Mouse (Mus musculus) heart, postnatal 25 days (tissue): ENCODE data around the gene Bicc1. TPM values are rescaled to one million over a fixed set of nuclear protein-coding genes. Genes with fewer than 3 reads are reported as not detected.

ENCODE experiments used
- DNase-seq: peaks from one replicate; pipeline ENCODE4 v3.0.0; 2022; ENCODE audit warnings: low spot score
- intact Hi-C: fragments of 180-260 bp; cut with DNase I; formaldehyde crosslinking; loops from one replicate; pipeline ENCODE4 v1.15.1; 2025
- total RNA-seq, 2 experiments: library from RNA; stranded (reverse); gene quantifications; 2 replicates each; pipeline ENCODE4 v1.2.3; 2021

The Bicc1 gene
- total RNA-seq, 2 experiments from 2014 or later: 16.6 to 19.4 TPM

DNA sequence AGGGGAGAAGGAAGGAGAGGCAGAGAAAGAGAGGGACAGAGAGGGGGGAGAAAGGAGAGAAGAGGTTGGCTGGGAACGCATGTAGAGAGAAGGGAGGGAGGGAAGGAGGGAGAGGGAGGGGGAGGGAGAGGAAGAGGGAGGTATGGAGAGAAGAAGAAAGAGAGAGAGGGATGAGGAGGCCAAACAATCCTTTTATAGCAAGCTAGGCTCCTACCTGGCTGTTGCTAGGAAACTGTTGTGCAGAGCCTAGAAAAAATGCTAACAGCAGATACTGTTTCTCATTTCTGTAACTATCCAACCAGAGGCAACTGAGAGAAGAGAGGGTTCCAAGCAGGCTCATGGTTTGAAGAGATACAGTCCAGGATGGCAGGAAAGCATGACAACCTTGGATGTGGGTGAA lies 239.6 kb downstream of the Bicc1 start:
- no peak for DNase-seq
- intact Hi-C loops: no loop called here

DNA sequence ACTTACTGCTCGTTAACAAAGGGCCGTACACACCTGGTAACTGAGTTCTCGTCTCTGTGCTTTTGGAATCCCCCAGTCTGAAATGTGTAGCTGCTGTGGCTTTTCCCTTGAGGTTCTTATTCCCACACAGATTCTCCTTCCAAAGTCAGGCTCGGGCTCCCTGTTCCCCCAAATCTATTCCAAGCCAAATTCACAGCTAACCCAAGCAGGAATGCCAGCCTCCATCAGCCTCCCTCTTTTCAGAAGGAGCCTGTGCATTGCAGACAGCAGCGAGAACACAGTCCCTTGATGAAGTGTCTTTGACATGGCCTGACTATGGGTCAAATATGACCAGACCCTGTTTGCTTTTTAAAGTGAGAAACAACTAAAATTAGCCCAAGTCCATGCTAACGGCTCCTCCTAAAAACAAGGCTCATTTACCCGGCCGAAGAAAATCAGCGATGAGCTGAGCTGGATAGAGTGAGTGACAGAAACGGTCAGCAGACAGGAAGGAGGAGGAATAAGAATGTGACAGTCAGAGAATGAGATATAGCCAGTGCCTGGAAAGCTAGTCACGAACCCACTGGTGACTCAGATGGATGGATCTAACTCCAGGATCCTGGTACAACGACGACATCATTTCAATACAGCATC lies 240.4 kb downstream of the Bicc1 start:
- no peak for DNase-seq
- intact Hi-C loops: no loop called here

GRCm38 (mm10) chr10:70916697-70917096 lies 242.8 kb downstream of the Bicc1 start:
- intact Hi-C loops: no loop called here
- DNase-seq: no peak

DNA sequence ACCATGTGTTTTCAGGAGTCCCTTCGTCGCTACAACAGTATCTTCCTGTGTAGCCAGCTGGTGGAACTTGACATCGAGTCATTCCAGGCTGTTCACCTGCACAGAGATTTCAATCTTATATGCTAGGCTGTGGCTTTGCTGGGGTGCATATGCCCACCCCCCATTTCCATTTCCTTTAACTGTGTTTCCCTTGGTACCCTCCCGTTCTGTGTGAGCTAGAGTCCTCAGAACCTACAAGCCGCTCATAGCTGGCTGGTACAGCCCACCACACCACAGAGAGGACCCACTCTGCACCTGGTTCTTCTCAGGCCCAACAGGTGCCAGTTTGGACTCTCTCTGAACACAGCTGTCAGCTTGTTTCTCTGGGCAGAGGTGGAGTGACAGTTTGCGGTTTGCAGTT lies 244.4 kb downstream of the Bicc1 start:
- intact Hi-C loops: no loop called here
- no peak for DNase-seq

DNA sequence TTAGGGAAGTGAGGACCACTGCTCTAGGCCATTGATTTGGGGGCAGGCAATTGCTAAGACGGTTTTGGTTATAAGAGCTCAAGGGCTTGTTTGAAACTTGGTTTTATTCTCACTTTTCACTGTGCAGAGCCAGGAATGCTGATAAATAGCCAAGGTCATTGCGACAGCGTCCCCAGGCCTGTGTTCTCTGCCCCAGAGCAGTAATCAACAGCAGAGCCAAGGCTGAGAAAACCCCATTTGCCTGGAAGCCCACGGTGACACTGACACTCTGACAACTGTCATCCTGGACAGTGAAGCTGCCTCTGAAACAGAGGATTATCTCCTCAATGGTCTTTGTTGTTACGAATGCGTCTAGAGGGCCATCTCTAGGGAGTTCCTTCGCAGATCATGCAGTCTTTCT lies 255.6 kb downstream of the Bicc1 start:
- intact Hi-C loops: no loop called here

GRCm38 (mm10) chr10:70902751-70903485 lies 256.6 kb downstream of the Bicc1 start:
- no peak for DNase-seq
- intact Hi-C loops: no loop called here

More for the DNA sequence above, 255.6 kb downstream of the Bicc1 start:
- DNase-seq: no peak

DNA sequence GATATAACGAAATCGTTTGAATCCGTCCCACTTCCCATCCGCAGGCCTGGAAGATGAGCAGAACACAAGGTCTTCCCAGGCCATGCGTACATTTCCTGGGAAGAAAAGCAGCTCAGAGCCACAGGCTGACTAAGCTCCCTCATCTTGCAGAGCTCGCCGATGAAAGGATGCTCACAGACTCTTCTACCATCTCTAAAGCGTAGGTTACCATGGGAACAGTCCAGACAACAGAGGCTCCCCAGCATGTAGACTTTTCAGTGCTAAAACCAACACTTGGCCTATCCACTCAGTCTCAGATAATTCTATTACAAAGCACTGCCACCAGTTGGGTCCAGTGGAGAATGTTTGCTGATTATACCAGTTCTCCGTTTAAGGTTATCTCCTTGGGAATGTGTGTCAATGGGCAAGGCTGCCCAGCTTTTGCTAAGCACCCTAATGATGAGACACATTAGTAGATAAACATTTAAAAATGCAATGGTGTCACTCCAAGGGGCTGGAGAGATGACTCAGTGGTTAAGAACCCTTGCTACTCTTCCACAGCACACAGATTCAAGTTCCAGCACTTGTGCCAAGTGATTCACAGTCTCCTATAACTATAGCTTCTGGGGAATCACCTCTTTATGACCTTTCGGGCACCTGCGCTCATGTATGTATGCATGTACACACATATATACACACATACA lies 258.2 kb downstream of the Bicc1 start:
- DNase-seq: no peak
- intact Hi-C loops: no loop called here

- no peak for DNase-seq
- intact Hi-C loops: no loop called here
Measured at GRCm38 (mm10) chr10:70895891-70896290, 263.6 kb downstream of the Bicc1 start.

DNA sequence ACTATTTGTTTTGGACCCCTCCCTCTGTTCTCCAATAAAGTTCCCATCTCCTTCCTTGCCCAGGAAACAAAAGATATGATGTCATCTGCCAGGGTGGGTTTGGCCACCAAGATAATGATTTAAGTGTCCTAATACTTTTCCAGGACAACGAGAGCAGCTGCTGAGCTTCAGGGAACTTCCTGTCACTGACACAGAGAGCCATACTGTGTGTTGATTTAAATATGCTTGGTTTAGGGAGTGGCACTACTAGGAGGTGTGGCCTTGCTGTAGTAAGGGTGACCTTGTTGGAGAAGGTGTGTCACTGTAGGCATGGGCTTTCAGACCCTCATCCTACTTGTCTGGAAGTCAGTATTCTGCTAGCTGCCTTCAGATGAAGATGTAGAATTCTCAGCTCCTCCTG lies 281.5 kb downstream of the Bicc1 start:
- no peak for DNase-seq
- intact Hi-C loops: no loop called here

DNA sequence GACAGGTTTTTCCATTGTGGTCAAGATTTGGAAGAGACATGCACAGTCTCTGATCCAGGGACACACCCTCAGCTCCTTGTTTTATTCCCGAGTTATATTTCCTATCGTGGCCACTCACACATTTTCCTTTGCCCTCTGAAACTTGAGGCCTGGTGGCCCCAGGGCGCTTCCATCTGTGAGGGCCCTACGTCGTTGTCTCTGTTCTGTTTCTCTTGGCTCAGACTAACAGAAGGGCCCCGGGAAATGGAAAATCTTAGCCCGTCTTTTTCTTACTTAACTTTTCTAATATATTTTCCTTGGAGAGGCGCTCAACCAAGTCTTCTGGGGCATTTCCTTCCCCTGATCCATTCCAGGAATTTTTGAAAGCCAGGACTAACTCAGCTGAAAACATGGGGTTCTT lies 281.9 kb downstream of the Bicc1 start:
- DNase-seq: no peak
- intact Hi-C loops: no loop called here

DNA sequence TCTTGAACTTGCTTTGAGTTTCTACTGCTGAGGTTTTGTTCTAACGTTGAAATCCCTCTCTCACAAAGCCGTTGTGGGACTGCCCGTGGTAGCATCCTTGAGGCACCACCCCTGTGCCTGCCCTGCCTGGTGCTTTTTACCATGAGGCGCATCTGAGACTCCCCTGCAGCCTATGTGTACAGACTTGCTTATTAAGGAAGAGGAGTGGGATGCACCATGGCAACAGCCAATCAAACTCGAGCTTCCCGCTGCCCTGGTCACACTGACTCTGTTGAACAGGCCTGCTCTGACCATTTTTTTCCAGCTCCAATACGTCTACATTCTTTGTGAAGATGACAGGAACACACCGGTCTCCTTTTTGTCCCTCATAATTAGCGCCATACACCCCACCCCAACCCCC lies 283.0 kb downstream of the Bicc1 start:
- intact Hi-C loops: no loop called here
- no peak for DNase-seq

- intact Hi-C loops: no loop called here
- DNase-seq: no peak
Measured at GRCm38 (mm10) chr10:70876119-70876518, 283.4 kb downstream of the Bicc1 start.

DNA sequence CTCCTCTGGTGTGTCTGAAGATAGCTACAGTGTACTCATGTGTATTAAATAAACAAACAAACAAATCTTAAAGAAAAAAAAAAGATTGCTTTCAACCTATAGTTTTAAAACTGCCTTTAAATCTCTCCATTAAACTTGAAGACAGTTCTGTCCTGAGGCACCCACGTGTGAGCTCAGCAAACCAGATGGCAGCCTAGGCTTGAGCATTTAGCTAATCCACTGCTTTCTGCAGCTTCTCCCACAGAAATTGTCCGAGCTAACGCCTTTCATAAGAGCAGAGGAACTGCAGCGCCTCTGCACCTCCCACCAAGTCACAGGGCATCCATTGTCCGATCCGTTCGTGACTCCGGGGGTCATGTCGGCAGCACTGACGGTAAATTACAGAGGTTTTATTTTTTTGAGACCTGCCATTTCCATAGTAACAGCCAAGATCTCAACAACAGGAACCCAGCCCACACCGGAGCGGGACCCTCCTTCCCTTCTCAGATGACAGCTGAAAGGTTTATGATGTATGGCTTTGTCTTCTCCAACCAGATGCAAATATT lies 284.4 kb downstream of the Bicc1 start:
- intact Hi-C loops: no loop called here
- DNase-seq: no peak

Other genes starting within 250 kb of the Bicc1 start
- gene Tfam, start 78.6 kb upstream of the Bicc1 start, total RNA-seq: 10 to 100 TPM; 62.7 TPM
- gene Ube2d1, start 125.6 kb upstream of the Bicc1 start, total RNA-seq: 10 to 100 TPM; 46.5 to 53.1 TPM
- 100 to 1,000 TPM; 306 to 315 TPM for gene Cisd1, start 185.3 kb upstream of the Bicc1 start, total RNA-seq
- gene Ipmk, start 188.1 kb upstream of the Bicc1 start, total RNA-seq: 10 to 100 TPM; 12.8 to 14.6 TPM